Mouse (Mus musculus) ES-Bruce4 (cell line): Measurements from ENCODE around the gene Nat9.
A peak's percentile ranks its signal among the peaks of the same experiment; 100 is the strongest.

Source experiments
- CTCF ChIP-seq: IDR thresholded peaks from one replicate; pipeline ENCODE4 v1.8.1; 2011; ENCODE audit warnings: low read depth, low read length
- EP300 ChIP-seq: IDR thresholded peaks from 2 replicates; pipeline ENCODE4 v1.6.1; 2011; ENCODE audit warnings: low read depth, low read length; ENCODE audit not compliant: insufficient read depth
- POLR2A ChIP-seq: IDR thresholded peaks from one replicate; pipeline ENCODE4 v1.8.1; 2011; ENCODE audit warnings: low read length; ENCODE audit not compliant: insufficient read depth

DNA sequence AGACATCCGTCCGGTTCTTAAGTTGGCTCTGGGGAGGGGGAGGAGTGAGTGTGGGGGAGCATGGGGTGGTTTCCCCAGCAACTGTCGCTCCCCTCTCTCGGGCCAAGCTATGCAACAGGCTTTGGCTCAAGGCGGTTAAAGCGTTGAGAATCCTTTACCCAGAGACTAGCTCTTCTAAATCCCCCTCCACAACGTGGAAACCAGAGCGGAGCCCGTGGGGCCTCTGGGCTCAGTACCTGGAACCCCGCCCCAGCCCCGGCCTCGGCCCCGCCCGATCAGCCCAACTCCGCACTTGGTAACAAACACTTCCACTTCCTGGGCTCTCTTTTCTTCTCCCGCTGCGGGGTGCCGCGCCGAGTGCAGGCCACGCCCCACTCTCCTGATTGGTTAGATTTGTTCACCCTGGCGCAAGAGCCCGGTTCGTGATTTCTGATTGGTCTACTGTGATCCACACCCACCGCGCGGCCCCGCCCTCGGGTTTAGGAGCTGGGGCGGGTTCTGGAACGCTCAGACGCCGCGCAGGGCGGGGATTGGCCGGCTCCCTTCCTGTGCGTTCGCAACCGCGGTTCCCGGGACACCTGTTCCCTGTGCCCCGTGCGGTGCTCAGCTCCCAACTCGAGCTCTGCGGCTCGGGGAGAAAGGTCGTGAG is 24.7 kb downstream of the Nat9 start, which contains the start of gene Slc9a3r1:
- TF ChIP-seq POLR2A (peak; percentile 87), CTCF (no peak), EP300 (no peak)
